Mouse (Mus musculus) mesoderm, embryonic 11.5 days (tissue): ENCODE measurements around the gene Mfsd2a.

Experiments
- DNase-seq: peaks from one replicate; pipeline ENCODE4 v3.0.0-alpha.2; 2012; ENCODE audit warnings: low read depth, low spot score

Gene Mfsd2a

DNA sequence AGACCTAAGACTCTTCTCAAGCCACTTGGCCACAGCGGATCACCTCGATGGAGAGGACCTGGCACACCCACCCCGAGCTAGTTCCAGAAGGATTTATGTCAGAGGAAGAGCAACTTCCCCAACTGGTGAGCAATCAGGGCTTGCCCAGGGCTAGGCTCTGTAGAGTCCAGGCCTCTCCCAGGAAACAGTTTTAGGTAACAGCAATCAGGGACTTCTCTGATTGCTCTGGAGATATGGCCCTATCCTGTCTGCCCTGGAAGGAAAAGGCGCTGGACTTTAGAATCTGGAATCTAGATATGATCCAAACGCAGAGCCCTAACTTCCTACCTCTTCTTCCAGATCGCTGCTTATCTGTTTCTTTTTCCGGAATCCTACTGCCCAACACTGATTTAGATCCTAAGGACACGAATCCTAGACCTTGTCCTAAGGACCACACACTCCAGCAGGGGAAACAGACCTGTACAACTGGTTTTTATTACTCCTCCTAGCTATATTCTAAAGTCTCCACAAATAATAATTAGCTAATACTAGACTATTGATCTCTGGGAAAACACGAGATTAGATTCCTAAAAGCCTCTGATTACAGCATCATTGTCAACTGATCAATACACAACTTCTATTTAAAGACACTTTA, 25.4 kb downstream of the Mfsd2a start:
- no peak for DNase-seq

GRCm38 (mm10) chr4:122933857-122934256, 27.1 kb downstream of the Mfsd2a start:
- DNase-seq, result no peak

DNA sequence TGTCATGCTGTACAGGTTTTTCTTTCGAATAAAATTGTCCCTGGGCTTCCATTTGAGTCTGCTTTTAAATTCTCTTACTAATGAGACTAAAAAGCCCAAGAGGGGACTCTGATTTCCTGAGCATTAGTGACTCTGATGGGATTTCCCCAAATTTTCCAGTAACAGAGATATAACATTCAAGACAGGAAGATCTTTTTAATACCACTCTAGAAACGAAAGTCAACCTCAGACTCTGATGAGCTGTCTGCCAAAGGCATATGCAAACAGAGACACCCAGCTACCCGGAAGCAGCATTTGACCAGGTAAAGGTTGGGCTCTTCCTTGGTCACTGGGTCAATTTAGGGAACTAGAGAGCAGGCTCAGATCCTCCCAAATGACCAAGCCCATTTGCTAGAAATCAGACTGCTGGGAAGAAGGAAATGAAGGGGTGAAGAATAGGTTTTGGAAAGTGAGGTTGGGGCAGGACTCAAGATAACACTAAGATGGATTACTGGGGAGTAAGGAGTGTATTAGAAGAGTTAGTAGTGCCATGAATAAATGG, 27.9 kb downstream of the Mfsd2a start:
- DNase-seq, result no peak

GRCm38 (mm10) chr4:122932239-122932978, 28.6 kb downstream of the Mfsd2a start:
- DNase-seq, result no peak

DNA sequence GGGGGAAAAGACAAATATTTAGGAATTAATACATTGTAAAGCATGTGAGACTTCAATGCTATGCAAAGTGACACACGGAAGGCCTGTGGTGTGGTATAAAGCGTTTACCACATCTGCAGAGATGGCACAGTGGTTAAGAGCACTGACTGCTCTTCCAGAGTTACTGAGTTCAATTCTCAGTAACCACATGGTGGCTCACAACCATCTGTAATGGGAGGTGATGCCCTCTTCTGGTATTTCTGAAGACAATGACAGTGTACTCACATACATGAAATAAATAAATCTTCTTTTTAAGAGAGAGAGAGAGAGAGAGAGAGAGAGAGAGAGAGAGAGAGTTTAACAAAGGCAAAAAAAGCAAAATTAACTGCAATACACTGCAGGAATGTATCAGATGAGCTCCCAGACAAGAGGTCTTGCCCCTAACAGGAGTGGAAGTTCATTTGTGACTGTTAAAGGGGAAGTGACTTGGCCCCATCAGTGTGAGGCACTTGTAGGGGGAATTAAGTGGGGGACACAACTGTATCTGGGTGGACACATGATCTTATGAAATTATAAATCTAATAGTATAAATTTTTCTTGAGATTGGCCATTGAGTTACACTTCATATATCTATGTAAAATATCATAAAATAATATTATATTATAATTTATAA, 29.9 kb downstream of the Mfsd2a start:
- DNase-seq, result no peak

DNA sequence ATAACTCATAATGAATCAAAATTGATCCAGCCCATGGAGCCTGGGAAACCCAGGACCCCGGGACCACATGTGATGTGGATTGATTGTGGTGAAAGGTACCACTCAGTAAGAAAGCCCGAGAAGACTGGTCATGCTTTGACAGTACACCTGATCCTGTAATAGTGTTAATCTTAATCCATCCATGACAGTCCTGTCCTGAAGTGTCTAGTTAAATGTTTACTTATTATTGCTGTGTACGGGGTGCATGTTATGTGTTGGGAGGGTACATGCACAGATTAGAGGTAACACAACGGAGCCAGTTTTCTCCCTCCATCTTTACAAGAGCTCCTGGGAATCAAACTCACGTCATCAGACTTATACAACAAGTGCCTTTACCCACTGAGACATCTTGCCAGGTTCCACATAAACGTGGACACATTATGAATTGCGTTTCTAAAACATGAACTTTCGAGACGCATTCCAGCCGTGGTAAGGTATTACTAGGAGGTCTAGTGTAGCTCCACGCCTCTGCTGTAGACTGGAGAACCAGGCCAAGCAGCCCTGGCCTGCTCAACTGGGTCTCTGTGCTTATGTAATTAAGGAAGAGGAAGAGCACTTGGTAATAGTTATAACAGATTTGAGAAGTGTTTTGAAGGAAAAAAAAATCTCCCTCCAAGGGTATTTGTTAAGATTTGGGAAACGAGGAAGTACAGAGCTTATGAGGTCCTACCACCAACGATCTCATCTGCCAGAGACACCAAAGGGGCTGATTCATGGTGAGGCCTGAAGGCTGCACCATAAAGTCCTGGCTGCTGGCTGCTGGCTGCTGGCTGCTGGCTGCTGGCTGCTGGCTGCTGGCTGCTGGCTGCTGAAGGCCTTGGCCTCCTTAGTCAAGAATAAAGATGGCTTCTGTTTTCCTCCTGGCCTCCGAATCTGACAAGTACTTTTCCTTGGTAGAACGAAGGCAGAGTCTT, 37.3 kb downstream of the Mfsd2a start:
- DNase-seq, result no peak

- DNase-seq, result no peak
Observed at GRCm38 (mm10) chr4:122922841-122923240, 38.1 kb downstream of the Mfsd2a start.

DNA sequence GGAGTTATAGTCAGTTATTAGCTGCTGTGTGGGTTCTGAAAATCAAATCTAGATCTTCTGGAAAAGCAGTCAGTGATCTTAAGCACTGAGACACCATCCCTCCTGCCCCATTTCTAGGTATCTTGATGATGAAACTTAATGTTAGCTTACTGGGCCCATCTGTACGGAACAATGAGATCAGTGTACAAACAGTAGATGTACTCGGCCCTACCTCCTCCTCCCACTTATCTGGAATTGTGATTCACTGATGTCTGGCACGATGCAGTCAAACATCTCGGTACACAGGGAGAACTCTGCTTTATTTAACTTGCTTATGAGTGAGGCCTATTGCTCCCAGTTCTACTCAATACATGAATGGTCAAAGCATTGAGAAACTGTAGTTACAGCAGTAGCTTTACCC, 45.0 kb downstream of the Mfsd2a start:
- DNase-seq, result no peak

DNA sequence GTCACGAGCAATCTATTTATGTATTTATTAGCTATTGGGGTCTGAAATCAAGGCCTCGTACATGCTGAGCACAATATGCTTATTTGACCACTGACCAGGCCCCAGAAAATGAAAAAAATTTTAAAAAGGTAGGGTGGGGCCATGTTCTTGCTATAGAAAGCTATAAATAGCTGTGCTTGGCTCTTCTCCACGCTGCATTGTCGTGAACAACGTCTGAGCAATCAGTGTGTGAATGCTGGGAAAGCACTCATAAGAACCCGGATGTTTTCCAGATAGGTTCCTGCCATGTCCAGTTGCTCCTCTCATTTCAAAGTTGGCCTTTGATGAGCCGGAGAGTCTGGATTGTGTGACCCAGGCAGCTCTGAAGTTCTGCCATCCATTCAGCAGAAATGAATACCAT, 46.8 kb downstream of the Mfsd2a start:
- DNase-seq, result no peak

GRCm38 (mm10) chr4:122912613-122913012, 48.4 kb downstream of the Mfsd2a start:
- no peak for DNase-seq

- DNase-seq, result peak; percentile 23
Observed at GRCm38 (mm10) chr4:122910577-122910976, 50.4 kb downstream of the Mfsd2a start.

DNA sequence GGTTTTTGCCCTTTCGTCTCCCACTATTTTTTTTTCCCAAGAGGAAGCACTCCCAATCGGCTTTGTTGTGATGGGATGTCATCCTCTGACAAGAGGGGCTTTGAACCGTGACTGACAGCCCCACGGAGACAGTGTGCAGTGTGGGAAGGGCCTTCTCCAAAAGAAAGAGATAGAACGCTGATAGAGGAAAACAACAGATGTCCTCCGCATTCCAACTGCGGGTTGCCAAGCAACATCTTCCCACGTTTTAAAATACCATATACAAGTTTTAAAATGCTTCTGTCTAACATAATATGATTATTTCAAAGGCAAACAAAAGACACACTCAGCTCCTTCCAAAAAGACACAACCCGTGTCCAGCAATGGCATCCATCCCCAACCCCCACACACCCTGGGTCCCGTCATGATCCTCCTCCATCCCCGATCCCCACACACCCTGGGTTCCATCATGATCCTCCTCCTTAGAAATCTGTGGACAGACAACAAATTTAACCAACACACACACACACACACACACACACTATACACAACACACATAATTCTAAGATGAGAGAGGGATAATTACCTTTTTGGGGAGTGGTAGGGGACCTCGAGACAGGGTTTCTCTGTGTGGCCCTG, 51.3 kb downstream of the Mfsd2a start:
- DNase-seq, result no peak

GRCm38 (mm10) chr4:122905359-122905758, 55.6 kb downstream of the Mfsd2a start:
- DNase-seq, result no peak

- no peak for DNase-seq
Observed at GRCm38 (mm10) chr4:122903709-122904108, 57.3 kb downstream of the Mfsd2a start.

GRCm38 (mm10) chr4:122902156-122902555, 58.8 kb downstream of the Mfsd2a start:
- DNase-seq, result no peak

- DNase-seq, result peak; percentile 73
Observed at GRCm38 (mm10) chr4:122898313-122898712, 62.7 kb downstream of the Mfsd2a start.

DNA sequence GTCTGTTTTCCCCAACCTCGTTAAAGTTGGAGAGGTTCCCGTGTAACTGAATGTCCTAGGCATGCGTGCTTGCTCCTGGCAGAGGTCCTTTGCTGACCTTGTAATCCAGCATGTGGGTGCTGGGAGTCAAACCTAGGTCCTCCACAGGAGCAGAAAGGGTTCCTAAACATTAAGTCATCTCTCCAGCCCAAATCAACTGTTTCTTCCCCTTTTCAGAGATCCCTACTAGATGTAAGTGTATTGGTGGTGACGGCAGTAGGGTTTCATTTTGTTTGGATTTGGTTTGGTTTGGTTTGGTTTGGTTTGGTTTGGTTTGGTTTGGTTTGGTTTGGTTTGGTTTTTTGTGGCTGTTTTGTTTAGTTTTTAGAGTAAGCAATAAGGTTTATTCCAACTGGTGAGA, 63.2 kb downstream of the Mfsd2a start:
- DNase-seq, result no peak
